Mouse (Mus musculus): ENCODE results near the gene Mfsd12. TPM values are rescaled to one million over a fixed set of nuclear protein-coding genes. Genes with fewer than 3 reads are reported as not detected.

Mfsd12 gene
- total RNA-seq, 2 experiments from 2014 or later: 46.6 to 50.7 TPM

DNA sequence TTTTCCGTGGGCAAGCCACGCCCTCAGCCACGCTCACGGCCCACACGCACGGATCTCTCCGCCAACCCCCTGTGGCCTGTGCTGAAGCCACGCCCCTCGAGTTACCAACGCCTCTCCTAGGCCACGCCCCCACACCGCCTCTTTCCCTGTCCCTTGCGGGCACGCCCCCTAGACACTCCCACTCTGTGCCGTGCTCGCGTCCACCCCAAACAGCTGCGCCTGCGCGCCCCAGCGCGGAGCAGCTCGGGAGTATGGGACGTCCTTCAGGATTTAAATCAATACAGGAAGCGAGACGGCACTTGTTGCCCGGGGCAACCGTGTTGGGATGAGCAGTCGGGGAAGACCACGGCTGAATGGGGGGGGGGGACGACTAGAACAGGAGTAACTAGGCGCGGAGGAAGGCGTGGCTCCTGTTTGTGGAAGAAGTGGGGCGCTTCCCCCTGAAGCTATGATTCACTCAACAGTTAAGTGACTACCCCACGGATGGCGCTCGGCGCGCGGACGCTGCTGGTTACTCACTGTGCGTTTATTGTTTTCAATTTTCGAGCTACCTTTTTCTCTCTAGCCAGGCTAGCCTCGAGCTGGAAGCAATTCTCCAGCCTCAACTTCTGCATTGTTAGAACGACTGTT lies 21.4 kb downstream of the Mfsd12 start:
- peak; percentile 99 for DNase-seq (ENCODE audit: extremely low spot score in 1 of 2, low spot score in 1 of 2)

GRCm38 (mm10) chr10:81379183-81379553 lies 21.9 kb downstream of the Mfsd12 start:
- no peak for DNase-seq (ENCODE audit: extremely low spot score in 1 of 2, low spot score in 1 of 2)

GRCm38 (mm10) chr10:81379809-81380378 lies 22.6 kb downstream of the Mfsd12 start:
- no peak for DNase-seq (ENCODE audit: extremely low spot score in 1 of 2, low spot score in 1 of 2)

DNA sequence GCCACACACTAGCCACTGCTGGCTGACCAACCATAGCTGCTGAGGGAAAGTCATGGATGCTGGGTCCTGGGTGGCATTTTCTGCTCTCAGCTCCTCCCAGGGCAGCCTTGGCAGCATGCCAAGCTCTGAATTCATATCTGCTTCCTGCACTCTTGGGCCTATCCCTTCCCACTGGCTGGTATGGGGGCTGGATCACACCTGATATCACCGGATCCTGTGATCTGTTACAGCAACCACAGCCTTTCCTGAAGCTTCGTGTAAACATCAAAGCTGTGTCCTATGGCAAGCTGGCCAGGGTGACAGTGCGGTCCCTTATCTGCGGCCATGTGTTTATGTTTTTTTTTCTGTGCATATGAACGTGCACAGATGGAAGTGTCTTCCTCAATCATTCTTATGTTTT lies 24.7 kb downstream of the Mfsd12 start:
- DNase-seq (ENCODE audit: extremely low spot score in 1 of 2, low spot score in 1 of 2): no peak

DNA sequence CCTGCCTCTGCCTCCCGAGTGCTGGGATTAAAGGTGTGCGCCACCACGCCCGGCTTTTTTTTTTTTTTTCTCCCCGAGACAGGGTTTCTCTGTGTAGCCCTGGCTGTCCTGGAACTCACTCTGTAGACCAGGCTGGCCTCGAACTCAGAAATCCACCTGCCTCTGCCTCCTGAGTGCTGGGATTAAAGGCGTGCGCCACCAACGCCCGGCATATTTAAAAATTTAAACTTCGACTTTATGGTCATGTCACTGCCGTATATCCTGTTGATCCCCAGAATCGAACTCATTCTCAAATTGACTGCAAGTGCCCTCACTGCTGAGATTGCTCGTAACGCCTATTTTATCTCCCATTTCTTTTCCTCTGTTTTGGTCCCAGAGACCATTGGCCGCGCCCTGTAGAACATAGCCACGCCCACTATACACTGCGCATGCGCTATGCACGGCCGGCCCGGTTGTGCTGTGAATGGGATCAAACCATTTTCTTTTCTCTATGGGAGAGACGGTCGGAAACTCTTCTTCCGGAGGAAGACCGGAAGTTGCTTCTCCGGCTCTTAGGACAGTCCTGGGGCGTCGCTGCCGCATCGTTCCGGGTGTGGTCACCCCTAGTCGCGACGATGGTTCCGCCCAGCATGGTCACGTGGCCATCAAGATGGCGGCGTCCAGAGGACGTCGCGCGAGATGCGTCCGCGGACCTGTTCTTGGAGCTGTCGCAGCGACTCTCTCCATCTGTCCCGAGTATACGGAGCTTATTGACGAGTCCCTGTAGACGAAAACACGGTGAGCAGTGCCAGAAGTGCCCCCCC lies 26.7 kb downstream of the Mfsd12 start, which contains the start of the genes Dohh and Gm48551:
Gene Dohh, plus strand, starts transcription at position 627 of the 803 bp plus-strand sequence.
Gene Gm48551, plus strand, starts transcription at position 665 of the 803 bp plus-strand sequence.
- DNase-seq (ENCODE audit: extremely low spot score in 1 of 2, low spot score in 1 of 2): peak; percentile 94 to 99

DNA sequence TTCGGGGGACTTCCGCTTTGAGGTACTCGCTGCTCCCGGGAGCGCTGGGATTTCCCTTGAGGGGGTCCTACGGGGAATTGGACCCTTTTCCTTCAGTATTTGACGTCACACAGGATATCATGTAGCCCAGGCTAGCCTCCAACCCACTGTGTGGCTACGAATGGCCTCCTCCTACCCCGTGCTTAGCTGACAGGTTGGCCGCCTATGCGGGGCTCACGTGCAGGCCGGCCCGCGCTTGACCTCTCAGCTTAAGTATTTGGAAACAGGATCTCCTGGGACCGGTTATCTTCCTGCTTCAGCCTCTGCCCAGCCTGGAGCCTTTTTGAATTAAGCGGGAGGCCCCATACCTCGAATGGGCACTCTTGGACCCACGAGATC lies 27.3 kb downstream of the Mfsd12 start:
- no peak for DNase-seq (ENCODE audit: extremely low spot score in 1 of 2, low spot score in 1 of 2)

- no peak for DNase-seq (ENCODE audit: extremely low spot score in 1 of 2, low spot score in 1 of 2)
Measured at GRCm38 (mm10) chr10:81385603-81386306, 28.5 kb downstream of the Mfsd12 start.

DNA sequence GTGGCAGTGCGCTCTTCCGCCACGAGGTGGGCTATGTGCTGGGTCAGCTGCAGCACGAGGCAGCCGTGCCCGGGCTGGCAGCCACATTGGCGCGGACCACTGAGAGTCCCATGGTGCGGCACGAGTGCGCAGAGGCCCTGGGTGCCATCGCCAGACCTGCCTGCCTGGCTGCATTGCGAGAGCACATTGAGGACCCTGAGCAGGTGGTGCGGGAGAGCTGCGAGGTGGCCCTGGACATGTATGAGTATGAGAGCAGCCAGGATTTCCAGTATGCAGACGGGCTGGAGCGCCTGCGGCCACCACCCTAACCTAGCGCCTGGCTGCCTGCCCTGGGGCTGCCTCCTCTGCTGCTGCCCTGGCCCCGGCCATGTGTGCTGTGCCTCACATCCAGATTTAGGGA lies 30.4 kb downstream of the Mfsd12 start:
- DNase-seq (ENCODE audit: extremely low spot score in 1 of 2, low spot score in 1 of 2): no peak

DNA sequence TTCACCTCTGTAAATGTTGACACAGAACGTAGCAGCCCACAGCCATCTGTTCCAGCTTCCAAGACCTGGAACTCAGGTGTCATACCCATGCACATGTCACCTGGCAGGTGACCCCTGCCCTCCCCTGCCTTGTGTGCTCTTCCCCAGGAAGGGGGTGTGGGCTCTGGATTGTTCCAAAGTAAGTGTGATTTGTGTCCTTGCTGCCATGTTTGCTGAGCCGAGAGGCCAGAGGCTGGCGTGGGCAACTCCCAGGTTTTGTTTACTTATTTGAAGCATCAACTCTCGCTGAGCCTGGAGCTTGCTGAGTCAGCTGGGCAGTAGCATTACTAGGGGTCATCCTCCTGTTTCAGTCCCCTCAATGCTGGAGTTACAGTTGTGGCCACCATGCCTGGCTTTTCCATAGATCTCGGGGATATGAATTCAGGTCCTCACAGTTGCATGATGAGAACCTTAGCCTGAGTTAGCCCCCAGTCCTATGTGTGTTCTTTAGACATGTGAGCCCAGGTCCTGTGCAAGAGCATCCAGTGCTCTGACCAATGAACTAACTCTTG lies 31.3 kb downstream of the Mfsd12 start, which contains the start of gene Gm48552:
Gene Gm48552, plus strand, starts transcription at position 501 of the 551 bp plus-strand sequence.
- DNase-seq (ENCODE audit: extremely low spot score in 1 of 2, low spot score in 1 of 2): no peak

DNA sequence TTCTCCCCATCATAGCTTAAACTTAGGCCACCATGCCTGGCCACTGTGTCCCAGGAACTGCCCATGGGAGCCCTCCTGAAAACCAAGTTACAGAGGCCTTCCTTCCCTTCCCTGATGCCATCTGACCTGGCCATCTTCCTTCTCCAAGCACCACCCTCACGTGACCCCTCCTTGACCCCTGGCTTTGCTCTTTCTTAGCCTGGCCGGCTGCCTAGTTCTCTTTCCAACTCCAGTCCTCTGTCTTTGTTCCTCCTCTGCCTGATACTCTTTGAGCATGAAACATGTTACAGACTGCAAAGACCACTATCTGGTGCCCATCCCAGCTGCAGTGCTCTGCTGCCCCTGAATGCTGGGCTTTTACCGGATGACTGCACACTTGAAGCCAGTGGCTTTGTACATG lies 32.1 kb downstream of the Mfsd12 start:
- no peak for DNase-seq (ENCODE audit: extremely low spot score in 1 of 2, low spot score in 1 of 2)

GRCm38 (mm10) chr10:81389801-81390677 lies 32.7 kb downstream of the Mfsd12 start:
- peak; percentile 75 to 86 for DNase-seq (ENCODE audit: extremely low spot score in 1 of 2, low spot score in 1 of 2)

DNA sequence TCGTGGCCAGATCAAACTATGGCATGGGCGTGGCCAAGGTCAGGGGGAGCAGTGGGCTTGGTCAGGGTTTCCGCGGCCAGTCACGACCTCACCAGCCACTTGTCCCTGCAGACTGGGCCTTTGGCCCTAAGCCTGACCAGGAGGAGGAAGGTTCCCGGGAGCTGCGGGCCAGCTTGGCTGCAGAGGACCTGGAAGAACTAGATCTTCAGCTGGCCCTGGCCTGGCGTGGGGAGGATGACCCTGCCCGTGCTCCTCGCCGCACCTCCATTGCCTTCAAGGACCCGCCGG lies 33.3 kb downstream of the Mfsd12 start:
- DNase-seq (ENCODE audit: extremely low spot score in 1 of 2, low spot score in 1 of 2): no peak

- DNase-seq (ENCODE audit: extremely low spot score in 1 of 2, low spot score in 1 of 2): no peak
Measured at GRCm38 (mm10) chr10:81392270-81392669, 35.0 kb downstream of the Mfsd12 start.

DNA sequence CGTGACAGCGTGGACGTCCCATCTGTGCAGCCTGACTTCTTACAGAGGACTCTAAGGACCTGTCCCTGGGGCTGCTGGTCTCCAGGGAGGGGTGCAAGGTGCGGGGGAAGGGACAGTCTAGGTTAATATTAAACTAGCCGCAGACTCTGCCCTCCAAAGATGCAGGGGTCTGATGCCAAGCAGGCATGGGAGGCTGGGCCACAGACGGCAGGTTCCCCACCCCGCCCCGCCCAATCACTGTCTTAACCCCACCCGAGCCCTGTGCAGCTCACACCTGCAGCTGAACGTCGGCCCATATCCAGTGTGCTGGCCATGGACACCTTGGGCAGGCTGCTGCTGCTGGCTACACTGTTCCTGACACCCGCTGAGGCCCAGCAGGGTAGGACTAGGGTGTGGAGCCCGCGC lies 35.5 kb downstream of the Mfsd12 start, which contains the start of gene Smim24:
Gene Smim24, plus strand, starts transcription at position 271 of the 405 bp plus-strand sequence.
- DNase-seq (ENCODE audit: extremely low spot score in 1 of 2, low spot score in 1 of 2): no peak

DNA sequence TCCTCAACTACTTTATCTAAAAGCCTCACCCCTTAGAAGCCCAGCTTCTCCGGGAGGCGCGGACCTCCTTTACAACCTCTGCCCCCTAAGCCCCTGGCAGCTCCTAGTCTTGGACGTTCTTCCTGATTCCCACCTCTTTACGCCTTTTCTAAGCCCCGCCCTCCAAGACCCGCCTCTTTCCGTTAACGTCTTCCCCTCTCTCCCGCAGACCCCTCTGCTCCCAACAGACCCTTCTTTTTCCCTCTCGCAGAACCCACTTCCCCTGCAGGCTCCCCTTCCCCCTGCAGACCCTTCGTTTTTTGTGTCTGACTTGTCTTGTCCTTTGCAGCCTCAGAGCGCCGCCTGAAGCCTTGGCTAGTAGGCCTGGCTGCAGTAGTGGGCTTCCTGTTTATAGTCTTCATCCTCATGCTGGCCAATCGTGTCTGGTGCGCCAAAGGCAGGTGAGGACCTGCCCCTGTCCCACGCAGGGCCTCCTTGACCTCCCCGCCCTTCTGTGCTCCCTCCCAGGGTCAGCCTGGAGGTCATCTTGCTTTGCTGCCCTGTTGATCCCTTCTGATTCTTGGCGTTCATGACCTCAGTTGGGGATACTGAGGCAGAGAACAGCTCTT lies 36.3 kb downstream of the Mfsd12 start:
- no peak for DNase-seq (ENCODE audit: extremely low spot score in 1 of 2, low spot score in 1 of 2)

DNA sequence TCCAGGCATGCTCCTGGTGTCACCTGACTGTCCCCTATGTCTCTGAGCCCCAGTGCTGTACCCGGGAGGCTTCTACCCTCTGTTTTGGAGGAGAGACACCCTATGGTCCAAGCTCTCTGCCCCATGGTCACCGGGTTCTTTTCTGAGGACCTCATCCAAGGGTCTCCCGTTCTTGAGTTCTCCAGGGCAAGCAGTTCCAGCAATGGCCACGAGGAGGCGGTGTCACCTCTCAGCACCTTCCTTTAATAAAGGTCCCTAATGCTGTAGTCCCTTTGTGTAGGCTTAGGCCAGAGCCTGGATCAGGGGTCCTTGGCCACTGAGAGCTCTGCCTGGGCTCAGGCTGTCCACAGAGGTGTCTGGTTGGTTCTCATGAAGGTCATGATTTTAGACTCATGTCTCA lies 37.8 kb downstream of the Mfsd12 start:
- peak in 1 of 2 experiments; percentile 82 for DNase-seq (ENCODE audit: extremely low spot score in 1 of 2, low spot score in 1 of 2)

- DNase-seq (ENCODE audit: extremely low spot score in 1 of 2, low spot score in 1 of 2): no peak
Measured at GRCm38 (mm10) chr10:81395865-81396264, 38.6 kb downstream of the Mfsd12 start.

DNA sequence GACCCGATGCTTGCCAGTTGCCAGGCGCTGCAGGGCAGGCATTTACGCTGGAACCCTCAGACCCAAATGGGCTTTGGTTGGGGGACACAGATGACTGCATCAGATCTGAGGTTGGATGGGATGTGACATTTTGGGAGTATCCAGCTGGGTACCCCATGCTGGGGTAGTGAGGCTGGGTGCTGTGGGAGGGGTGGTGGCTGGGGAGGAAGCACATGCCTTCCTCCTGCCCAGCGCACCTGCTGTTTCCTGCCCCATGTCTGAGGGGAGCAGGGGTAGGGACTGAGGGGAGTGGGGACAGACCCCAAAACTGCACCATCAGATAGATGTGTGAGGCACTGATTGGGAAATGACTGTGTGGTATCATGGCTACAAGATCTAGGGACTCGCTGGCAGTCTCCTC lies 39.5 kb downstream of the Mfsd12 start:
- no peak for DNase-seq (ENCODE audit: extremely low spot score in 1 of 2, low spot score in 1 of 2)

GRCm38 (mm10) chr10:81399296-81399695 lies 42.0 kb downstream of the Mfsd12 start:
- DNase-seq (ENCODE audit: extremely low spot score in 1 of 2, low spot score in 1 of 2): no peak
